Mouse (Mus musculus) gastrocnemius, adult 18-20 months (tissue): ENCODE results near the gene Crabp1. TPM values are rescaled to one million over a fixed set of nuclear protein-coding genes. Genes with fewer than 3 reads are reported as not detected.
A peak's percentile ranks its signal among the peaks of the same experiment; 100 is the strongest.

ENCODE experiments used
- DNase-seq: peaks from one replicate; pipeline ENCODE4 v3.0.0; 2021; ENCODE audit warnings: low spot score
- long read RNA-seq, 2 experiments: library from polyadenylated mRNA; stranded (forward); transcript quantifications; one replicate each; pipeline ENCODE4 v2.0.0; 2021
- total RNA-seq, 2 experiments: library from RNA; stranded (reverse); gene quantifications; 2 replicates each; pipeline ENCODE4 v1.2.3; 2021

Gene Crabp1
- total RNA-seq = under 1 TPM; 0.80 to 0.88 TPM
- long read RNA-seq, experiment 1, partial matches to known transcripts = 0 of 1 reads
- long read RNA-seq, experiment 1, other reads (novel, unspliced or antisense) = 0 of 1 reads
- long read RNA-seq, experiment 2 = 0 reads

DNA sequence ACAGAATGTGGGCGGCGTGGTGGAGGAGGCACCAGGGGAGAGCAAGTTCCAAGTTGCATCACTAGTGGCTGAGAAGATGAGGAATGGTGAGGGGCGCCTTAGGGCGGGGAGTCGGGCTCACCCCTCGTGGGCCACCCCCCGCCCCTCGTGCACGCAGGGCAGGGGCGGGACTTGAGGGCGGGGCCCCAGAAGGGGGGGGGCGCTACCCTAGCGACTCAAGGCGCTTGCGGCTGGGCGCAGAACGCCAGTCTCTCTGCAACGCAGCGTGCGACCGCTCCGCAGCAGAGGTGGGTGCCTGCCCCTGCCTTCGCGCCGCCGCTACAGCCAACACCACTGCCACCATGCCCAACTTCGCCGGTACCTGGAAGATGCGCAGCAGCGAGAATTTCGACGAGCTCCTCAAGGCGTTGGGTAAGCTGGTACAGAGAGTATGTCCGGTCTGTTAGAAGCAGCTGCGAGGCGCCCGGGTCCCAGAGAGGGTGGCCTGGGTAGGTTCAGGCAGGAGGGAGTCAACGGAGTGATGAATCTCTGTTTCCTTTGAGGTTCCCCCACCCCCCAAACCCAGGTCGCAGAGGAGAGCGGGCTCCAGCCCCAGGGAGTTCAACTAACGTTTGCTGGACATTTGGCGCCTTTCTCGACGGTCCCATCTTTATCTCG lies at the start of gene Crabp1:
Crabp1 (plus strand) TSS at position 188 of the 657 bp plus-strand sequence.
- no peak for DNase-seq

DNA sequence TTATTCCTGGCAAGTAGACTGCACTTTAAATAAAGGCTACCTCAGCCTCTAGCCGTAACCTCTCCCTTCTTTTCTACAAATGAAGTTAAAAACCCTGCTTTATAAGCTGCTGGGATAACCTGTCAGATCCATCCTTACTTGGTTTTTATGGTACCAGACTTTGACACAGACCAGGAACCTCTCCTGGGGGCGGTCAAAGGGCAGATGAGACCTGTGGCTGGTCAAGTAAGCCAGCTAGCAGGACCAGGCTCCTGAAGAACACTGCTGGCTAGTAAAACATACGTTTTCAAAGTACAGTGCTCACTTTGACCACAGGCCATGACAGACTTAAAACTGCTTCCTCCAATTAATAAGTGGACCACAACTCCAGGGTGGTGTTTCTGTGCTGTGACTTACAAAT lies 48.8 kb upstream of the Crabp1 start:
- no peak for DNase-seq

DNA sequence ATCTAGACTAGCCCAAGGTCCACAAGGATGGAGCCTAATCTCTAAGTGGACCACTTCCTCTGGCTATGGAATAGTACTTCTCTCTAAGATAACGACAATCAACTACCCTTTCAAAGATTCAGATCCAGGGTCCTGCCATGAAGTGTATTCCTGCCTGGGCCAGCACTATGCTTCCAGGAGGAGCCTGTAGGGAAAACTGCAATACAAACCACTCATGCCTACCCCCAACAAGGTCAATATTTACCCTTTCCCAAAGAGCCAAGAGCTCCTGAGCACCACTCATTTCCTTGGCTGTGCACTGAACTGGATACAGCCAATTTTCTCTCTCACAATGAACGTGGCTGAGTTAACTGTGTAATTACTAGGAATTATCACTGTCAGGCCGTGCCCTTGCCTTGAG lies 47.0 kb upstream of the Crabp1 start:
- no peak for DNase-seq

DNA sequence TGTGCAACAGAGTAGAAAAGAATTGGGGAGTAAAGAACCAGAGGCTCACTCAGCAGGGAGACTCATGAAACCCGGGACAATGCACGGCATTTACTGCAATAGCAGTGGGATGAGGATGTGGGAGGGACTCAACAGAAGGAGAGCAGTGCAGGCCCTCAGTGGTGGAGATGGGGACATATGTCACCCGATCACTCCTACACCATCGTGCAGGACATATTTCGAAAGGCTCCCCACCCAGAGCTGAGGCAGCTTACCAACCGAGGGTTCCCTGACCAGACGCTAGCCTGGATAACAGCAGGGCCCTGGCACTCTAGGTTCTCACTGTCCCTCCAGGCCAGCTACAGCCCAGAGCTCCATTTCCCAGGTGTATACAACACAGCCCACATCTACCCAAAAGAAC lies 42.4 kb upstream of the Crabp1 start:
- DNase-seq = no peak

DNA sequence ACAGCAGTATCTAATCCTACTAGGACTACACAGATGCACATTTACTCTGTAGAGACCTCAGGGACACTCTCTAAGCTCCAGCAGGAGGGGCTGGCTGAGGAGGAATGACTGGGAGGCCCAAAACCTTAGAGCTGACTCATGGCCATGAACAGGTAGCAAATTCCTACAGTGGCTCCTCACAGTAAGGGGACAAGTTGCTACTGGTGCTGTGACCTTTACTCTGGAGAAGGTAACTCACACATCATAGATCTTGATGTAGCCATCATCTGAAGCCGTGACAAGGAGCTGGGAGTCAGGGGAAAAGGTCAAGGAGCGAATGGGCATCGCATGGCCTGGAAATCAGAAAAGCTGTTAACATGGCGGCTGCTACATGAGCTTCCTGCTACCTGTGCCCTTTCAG lies 42.0 kb upstream of the Crabp1 start:
- no peak for DNase-seq

DNA sequence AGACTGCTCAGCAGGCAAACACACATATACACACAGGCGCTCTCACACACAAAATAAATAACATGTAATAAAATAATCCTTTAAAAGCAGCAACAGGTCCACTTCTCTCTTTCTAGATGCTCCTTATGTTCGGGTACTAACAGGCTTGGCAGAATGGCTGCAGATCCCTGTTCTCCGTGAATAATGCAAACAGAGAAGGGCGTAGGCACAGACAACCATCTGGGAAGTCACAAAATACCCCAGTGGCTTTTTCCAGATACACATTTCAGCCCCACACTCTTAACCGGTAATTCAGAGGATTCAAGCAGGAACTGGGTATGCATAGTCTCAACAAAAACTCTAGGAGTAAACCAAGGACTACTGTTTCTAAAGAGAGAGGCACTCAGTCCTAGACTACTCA lies 38.2 kb upstream of the Crabp1 start:
- DNase-seq = no peak

DNA sequence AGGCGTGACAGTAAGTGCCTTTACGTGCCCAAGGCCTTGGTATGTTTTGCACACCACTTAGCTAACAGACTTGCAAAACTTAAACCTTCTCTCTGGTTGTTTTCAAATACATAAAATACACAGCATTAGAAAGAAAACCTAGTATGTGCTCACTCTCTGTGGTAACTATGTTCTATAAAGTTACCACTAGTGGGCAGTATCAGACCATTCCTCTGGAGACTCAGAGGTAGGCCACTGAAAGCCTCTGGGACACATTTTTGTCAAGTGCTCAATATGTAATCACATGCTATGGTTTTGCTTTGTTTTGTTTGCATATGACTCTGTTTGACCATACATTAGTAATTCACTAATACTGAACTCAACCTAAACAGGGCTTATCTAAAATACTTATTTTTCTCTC lies 32.4 kb upstream of the Crabp1 start:
- no peak for DNase-seq

DNA sequence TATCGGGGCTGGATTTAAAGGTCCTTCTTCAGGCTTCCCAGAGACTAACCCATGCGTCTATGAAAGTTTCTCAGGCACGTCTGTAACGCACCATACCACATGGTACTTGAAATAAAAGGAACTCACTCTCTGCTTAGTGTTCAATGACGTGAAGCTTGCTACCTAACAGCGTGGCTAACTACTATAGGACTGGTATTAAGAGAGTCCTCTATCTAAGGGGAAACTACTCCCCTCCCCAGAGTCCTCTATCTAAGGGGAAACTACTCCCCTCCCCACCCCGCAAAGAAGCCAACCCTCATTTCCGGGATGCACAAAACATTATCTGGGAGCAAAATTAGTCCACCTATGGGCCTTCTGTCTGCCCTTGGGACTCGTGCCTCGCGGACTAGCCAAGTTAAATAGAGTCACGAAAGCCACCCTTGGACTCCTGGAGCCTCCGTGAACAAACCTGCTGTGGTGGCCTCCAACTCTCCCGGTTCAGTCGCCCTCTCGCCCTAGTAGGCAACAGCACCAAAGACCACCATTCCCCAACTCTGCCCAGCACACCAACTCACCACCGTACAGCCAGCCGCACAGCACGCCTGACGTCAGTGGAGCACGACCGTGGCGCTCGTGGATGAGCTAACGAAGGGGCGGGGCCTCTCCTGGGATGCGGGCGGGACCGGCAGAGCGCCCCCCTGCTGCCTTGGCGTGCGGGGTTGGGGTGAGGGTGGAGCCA lies 30.5 kb upstream of the Crabp1 start, which contains the start of gene Wdr61:
Wdr61 (minus strand) TSS at position 599 of the 718 bp plus-strand sequence.
- DNase-seq = peak; percentile 98

DNA sequence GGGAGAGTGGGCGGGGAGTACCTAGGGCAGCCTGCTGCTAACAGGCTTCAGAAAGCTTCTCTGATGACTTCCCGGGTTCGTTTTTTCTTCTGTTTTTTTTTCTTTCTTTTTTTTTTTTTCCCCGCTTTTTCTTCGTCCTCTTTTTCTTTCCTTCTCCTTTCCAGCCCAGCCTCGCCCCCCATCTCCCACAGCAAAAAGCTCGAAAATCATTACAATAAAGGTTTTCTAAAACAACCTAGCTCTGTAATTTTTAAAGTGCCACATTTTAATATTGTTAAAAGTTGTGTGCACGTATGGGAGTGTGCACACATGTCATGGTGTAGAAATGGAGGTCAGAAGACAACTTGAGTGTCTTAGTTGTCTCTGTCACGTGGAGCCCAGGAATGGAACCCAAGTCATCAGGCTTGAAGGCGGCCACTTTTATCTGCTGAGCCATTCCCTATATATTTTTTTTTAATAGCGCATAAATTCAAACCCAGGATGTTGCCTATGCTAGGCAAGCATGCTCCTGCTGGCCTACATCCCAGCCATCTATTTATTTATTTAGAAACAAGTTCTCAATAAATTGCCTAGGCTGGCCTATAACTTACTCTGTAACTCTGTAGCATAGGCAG lies 29.8 kb upstream of the Crabp1 start:
- DNase-seq = no peak

DNA sequence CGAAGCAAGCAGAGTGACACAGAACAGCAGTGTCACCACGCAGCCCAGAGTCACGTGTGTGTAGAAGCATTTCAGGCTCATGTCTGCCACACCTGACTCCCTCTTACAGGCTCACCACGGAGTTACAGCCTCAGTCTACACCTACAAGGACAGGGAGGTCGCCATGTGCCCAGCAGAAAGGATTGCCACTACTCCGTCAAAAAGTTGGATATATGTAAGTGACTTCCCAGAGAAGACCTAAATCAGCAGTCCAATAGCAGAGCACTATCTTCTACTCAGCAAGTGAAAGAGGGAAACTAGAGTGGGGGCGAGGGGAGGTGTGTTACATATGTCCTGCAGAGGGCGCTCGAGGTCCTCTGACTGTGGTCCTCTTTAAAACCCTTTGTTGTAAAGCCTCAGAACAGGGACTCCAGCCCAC lies 28.3 kb upstream of the Crabp1 start:
- peak; percentile 31 for DNase-seq

DNA sequence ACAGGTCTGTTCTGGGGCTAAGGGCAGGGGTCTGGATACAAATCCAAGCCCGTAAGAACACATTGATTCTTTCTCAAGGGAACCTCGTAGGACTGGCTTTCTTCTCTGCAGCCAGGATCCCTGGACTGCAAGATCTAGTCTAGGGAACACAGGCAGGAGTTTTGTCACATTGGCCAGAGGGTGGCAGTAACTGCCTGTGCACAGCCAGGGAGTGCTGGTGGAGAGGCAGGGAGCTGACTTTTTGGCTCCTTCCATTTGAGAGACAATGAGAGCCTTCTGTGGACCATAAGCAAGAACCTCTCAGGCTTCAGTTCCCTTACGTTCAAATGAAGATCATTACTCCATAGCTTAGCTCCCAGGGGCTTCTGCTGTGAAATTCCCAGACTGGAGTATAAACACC lies 26.2 kb upstream of the Crabp1 start:
- DNase-seq = peak; percentile 17

DNA sequence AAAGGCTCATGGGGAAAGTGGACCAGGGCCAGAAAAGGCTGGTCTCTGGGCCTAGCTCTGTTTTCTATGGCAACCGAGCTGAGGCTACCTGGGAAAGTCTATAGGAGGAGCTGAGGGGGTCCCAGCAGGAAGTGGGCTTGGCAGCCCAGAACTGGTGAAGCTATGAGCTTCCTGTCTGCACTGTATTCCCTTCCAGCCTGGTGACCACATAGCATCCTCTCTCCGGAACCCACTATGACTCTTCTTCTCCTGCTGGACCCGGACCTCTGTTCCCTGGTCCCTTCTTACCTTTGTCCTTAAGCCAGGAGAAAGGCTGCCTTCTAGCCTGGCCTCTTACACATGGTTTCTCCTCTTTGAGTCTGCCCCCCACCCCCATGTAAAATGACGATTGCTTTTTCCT lies 20.7 kb upstream of the Crabp1 start:
- no peak for DNase-seq

DNA sequence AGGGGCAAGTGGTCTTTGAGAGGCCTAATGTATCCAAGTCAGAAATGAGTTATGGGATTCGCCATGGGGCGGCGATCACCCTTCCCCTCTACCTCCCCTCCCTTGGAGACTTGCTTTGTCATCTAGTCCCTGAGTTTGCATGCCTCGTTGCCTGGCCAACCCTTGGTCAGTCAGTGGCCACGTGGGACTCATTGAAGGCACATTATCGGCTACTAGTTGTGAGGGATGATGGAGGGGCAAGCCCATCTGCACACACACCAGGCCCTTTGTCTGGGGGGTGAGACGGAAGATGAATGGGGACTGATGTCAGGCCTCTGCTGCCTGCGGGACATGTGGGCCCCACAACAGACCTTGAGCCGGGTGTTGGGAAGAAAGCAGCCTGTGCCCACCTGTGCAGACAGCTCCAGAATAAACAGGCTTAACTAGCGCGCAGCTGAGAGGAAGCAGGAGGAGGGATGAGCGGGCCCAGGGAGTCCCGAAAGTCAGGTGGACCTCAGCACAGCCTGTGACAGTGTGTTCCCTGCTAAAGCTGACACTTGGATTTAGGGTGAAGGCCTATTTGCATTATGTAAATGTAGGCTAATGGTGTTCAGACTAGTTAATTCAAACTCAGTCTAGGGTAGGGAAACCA lies 18.7 kb upstream of the Crabp1 start:
- no peak for DNase-seq

DNA sequence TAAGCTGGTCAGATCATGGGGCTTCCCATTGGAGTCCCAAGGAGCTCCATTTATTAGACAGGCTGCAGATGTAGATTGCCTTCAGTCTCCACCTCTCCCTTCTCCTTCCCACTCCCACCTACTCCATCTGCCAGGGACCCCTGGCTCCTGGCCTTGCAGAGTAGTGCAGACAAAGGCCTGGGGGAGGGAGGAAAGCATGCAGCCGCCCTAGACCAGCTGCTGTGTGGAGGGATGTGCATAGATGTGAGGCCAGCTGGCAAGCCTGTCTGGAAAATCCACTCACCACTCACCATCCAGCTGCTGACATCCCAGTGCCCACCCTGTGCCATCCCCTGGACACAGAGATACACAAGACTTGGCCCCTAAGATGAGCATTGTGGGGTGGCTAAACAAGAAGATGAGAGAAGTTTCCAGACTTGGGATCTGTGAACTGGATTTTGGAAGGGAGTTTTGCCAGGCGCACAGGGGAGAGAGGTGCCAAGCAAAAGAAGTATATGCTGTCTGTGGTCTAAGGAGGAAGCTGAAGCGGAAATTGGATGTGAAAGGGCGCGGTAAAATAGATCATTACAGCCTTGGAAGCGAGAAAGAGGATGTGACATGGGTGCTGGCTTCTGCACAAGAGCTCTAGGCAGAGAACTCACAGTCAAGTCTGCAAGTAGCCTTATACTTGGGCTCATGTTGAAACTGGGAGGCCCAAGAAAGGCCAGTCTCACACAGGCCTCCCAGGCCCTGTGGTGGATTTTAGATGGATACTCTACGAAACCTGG lies 14.2 kb upstream of the Crabp1 start:
- no peak for DNase-seq

DNA sequence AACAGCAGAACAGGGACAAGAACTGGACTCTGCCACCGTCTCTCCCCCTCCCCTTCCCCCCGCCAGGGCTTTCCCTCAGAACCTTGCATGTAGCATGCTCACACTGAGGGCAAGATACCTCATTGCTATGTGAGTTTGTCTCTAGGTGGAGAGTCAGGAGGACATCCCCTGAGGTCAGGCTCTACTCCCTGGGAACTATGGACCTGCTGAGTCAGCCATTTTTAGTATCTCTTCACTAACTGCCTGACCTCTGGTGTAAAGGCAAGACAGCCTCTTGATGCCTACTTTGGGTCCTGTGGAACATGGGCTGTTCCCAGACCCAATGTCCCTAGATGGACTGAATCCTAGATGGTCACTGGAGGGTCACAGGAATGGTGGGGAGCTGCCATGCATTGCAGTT lies 12.9 kb upstream of the Crabp1 start:
- no peak for DNase-seq

DNA sequence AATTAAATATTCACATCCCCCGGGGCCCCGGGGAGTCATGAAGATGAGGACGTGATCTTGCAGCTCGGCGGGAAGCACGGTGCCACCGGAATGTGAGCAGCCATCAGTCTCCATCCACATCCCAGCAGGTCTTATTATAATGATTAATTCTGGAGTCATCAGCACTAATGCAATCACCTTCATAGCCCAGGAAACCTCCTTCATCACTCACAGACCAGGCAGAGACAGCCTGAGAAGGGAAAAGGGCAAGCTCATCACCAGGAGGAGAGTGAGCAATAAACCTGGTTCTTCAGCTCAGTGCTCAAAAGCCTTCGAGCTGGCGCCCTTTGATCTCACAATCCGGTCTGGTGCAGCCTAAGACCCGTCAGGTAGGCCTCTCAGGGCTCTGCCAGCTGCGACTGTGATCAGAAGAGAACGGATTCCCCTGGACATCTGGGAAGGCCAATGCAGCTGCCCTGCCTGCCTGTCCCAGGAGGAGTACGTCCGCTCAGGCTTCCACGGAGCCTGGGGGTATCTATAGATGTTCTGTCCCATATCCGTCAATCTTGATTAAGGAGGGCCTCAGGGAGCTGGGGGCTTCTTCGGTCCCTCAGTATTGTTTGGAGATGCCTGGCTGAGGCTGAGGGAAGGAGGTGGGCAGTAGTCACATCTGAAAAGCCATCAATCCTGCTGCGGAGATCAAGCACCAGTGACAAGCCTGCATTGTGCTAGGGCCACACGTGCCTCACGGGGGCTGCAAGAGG lies 12.2 kb upstream of the Crabp1 start:
- DNase-seq = no peak

DNA sequence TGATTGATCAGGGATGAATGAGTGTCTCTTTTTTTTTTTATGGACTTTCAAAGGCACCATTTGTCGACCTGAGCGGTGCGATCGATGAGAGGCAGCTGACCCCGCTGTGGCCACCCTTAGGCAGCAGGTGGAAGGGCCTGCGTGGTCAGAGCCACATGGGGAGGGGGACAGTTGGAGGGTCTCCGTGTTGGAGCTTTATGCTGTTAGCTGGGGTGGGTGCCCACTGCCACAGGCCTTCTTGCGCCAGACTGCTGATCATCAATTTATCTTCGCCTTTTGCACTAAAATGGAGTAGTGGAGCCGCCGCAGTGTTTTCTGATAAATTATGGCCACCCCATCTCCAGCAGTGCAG lies 11.6 kb upstream of the Crabp1 start:
- DNase-seq = no peak

DNA sequence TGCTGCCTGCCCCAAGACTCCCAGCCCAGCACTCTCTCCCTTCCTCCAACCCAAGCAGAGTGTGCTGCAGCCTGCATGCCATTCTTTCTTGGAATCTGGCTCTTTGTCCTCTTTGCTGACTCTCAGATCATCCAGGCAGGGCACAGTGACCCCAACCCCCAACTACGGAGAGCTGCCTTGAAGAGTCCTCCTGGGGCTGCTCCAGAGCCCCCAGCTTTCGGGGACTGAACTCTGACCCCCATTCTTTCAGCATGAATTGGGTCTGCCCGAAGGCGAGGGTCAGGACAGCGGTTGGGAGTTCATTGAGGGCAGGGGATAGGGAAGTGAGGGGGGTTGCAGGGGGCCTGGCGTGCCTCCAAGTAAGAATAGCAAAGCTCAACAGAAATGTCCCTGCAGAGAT lies 5.0 kb upstream of the Crabp1 start:
- no peak for DNase-seq

DNA sequence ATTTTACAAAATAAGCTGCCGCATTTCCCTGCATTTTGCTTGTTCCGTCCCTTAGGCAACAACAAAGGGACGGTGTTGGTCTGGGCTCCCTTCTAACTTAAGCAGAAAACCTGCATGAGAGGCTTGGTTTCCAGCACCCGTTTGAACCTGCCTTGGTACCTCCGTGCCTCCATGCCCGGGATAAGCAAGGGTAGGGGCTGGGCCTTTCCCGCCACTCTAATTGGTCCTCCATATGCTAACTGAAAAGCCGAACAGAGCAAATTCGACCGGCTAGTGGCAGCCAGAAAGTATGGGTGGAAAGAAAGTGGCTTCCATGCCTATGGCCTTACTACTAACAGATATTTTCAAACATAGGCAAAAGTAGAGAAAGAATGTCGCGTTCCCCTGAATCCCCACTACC lies 457 bp upstream of the Crabp1 start:
- DNase-seq = no peak

DNA sequence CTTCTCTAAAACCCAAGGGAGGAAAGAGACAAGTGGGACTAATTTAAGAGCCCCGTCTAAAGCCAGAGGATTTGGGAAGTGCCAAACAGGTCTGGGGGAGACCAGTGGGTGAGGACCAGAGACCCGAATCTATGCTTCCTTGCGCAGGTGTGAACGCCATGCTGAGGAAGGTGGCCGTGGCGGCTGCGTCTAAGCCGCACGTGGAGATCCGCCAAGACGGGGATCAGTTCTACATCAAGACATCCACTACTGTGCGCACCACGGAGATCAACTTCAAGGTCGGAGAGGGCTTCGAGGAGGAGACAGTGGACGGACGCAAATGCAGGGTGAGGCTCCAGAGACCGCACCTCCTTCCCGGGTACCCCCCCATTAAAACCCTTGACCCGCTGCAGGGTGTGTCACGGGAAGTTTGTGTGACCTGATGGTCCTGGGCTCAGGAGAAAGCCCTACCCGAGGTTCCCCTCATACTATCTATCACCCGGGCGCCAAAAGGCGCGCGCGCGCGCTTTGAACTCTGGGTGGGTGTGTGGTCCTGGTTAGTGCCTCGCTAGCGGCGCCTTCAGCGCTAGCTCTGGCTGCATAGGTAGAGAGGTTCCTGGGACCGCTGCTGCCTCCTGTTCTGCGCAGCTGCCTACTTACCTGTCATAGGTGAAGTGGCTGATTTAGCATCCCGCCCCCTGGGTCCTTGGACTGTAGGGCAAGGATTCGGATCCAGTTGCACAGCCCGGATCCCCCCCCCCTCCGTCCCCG lies 963 bp downstream of the Crabp1 start:
- DNase-seq = no peak
